Mouse (Mus musculus): ENCODE measurements around the gene Bmper. TPM values are rescaled to one million over a fixed set of nuclear protein-coding genes. Genes with fewer than 3 reads are reported as not detected.

Bmper gene
- polyA plus RNA-seq, 1 experiment from 2014 or later = 7.5 TPM

DNA sequence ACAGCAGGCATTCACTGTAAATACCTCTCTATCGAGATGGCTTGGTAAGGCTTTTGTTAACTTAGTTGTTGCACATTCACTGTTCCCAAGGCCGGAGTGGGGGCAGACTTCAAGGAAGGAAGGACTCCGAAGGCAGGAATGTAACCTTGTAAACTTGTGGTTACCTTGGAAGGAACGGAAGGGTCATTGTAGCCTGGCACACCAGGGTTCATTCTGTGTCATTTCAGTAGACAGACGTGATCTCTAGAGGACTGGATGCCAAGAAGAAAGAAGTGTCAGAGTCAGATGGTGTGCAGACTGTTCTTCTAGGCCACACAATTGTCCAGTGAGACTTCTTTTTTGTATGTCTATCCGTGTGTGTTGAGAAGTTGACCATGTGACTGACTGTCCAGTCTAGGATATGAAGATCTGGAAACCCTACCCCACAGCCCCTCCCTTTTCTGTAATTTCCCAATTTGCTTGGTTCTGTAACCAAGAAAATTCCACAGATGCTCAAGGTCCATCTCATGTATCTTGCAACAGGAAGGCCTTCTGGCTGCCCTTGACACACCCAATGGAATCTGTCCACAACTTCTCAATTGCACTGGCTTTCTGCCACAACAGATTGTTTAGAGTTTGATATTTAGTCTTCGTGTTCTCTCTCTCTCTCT is 242.2 kb downstream of the Bmper start:
- no peaks in the 10 kb centered on the region for H3K9me3 ChIP-seq
- H3K9ac ChIP-seq = no peak overlapping the region
- no peaks in the 10 kb centered on the region for H3K36me3 ChIP-seq
- H3K27me3 ChIP-seq = no peaks in the 10 kb centered on the region
- H3K4me2 ChIP-seq = no peak overlapping the region
- WGBS = 83% methylated on average over 7 of the region's 7 CpGs
- H3K4me1 ChIP-seq (replicated peaks) = no peaks in the 10 kb centered on the region; the same call in 1 of the 2 replicates
- no peak overlapping the region for H3K4me3 ChIP-seq
- no peak overlapping the region for H3K27ac ChIP-seq (replicated peaks)
- ATAC-seq (ENCODE audit: low read depth) = no peak

DNA sequence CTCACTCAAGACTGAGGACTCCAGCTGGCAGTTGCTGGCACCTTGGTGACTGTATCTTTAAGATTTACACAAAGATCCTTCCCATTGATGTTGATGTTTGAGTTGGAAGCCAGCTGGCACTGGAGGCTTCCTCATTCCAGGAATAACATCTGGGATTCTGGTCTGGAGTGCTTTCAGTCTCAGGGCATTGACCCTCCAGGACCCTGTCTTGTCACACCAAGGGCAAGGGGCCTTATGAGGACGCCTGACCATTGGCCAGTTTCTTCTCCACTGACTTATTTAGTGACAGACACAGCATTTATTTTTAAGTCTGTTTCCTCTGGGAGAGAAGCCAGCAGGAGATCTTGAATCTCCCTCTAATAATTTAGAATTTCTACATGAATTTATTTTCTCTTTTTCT is 247.0 kb downstream of the Bmper start:
- Histone ChIP-seq H3K4me2 (no peak overlapping the region), H3K4me1 (replicated peaks) (no peaks in the 10 kb centered on the region), H3K27ac (replicated peaks) (no peak overlapping the region), H3K4me3 (no peak overlapping the region), H3K9ac (no peak overlapping the region), H3K36me3 (no peaks in the 10 kb centered on the region), H3K27me3 (no peaks in the 10 kb centered on the region), H3K9me3 (no peaks in the 10 kb centered on the region)
- no peak for ATAC-seq (ENCODE audit: low read depth)
- 77% methylated on average over 1 of the region's 1 CpGs for WGBS

DNA sequence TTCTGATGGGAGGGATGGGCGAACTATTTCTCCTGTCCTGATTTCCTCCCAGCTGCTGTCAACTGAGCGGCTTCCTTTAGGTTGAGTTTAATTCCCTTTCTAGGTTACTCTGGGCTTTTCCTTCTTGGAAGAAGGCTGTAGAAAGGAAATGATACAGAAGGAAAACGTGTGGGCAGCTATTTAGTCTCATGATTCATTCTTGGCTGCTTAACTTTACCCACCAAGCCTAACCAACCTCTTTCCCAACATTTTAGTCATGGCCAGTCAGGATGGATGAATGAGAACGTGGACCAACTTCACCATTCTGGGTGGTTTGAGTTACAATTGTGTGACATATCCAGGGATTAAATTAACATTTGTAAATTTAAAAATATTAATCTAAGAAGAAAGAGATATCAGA is 263.0 kb downstream of the Bmper start:
- ATAC-seq (ENCODE audit: low read depth) = no peak
- H3K9ac ChIP-seq = no peak overlapping the region

DNA sequence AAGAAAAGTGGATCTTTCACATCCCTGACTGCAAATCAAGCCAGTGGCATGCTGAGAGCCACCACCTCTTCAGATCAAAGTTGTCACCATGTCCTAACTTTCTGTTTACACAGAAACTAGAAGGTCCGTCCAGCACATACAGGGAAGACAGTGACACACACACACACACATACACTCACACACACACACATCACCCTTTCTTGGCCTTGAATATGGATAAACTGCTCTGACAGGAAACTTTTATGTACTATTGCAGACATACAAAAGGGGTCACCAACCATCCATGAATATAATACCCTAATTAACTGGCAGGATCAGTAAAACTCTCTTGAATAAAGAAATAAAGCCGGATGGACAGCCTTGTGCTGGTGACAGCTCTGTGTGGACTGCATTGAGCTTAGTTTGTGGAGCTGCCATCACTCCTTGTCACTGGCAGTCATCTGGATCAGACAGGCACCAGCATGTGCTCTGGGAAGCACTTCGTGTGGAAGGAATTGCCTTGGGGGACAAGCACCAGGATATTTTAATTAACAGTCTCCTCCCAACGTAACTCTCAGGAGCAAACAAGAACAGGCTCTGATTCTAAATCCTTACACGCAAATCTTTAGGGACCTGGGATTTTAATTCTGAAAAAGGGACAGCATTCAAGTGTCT is 264.0 kb downstream of the Bmper start:
- Histone ChIP-seq H3K4me1 (replicated peaks) (peaks cover 5% of the 10 kb centered on the region), H3K36me3 (no peaks in the 10 kb centered on the region), H3K9me3 (no peaks in the 10 kb centered on the region), H3K4me2 (no peak overlapping the region), H3K9ac (no peak overlapping the region), H3K27ac (replicated peaks) (no peak overlapping the region), H3K4me3 (no peak overlapping the region), H3K27me3 (no peaks in the 10 kb centered on the region)
- 41% methylated on average over 5 of the region's 5 CpGs for WGBS
- no peak for ATAC-seq (ENCODE audit: low read depth)

More for the DNA sequence above, 263.0 kb downstream of the Bmper start:
- peaks cover 5% of the 10 kb centered on the region for H3K4me1 ChIP-seq (replicated peaks)
- H3K9me3 ChIP-seq = no peaks in the 10 kb centered on the region
- H3K27ac ChIP-seq (replicated peaks) = no peak overlapping the region
- H3K27me3 ChIP-seq = no peaks in the 10 kb centered on the region
- WGBS = 82% methylated on average over 4 of the region's 4 CpGs
- H3K36me3 ChIP-seq = no peaks in the 10 kb centered on the region
- H3K4me3 ChIP-seq = no peak overlapping the region
- no peak overlapping the region for H3K4me2 ChIP-seq

DNA sequence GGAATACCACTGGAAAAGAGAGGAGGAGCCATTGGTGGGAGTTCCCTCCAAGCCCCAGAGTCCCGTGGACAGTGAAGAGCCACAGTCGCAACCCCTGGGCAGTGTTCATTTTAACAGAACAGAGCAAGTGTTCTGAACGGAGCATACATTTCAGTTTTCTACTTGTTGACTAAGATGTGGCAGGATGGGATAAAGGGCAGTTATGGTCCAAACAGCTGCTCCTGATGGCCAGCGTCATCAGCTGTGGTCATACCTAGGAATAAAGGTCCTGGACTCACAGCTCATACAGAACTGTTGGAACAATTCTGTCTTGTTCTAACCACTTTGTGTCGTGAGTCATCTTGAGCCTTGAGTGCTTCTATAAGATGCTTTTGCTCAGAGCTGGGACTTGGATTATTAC is 265.4 kb downstream of the Bmper start:
- no peak overlapping the region for H3K4me2 ChIP-seq
- H3K4me1 ChIP-seq (replicated peaks) = peaks cover 5% of the 10 kb centered on the region
- H3K9me3 ChIP-seq = no peaks in the 10 kb centered on the region
- H3K27me3 ChIP-seq = no peaks in the 10 kb centered on the region
- no peak overlapping the region for H3K9ac ChIP-seq
- no peak overlapping the region for H3K27ac ChIP-seq (replicated peaks)
- 90% methylated on average over 5 of the region's 5 CpGs for WGBS
- ATAC-seq (ENCODE audit: low read depth) = no peak
- no peak overlapping the region for H3K4me3 ChIP-seq
- no peaks in the 10 kb centered on the region for H3K36me3 ChIP-seq

DNA sequence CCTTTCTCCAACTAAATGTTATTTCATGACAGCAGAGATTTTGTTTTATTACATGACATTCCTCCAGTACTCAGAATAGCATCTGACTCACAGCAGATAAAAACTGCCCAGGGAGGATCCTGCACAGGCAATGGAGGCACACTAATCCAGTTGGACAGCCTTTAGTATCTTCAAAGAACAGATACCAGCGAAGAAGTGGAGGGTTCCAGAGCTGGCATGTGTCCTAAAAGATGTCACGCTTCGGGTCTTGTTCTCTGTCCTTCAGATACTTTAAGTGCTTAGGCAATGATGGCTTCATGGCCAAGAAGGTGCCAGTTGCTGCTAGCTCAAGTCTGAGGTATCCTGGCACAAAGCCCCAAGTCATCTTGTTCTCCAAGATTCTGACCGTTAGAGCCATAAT is 272.5 kb downstream of the Bmper start:
- 93% methylated on average over 4 of the region's 4 CpGs for WGBS
- H3K27me3 ChIP-seq = no peaks in the 10 kb centered on the region
- H3K36me3 ChIP-seq = no peaks in the 10 kb centered on the region
- no peak for ATAC-seq (ENCODE audit: low read depth)
- no peak overlapping the region for H3K4me3 ChIP-seq
- H3K27ac ChIP-seq (replicated peaks) = no peak overlapping the region
- H3K4me2 ChIP-seq = no peak overlapping the region
- no peaks in the 10 kb centered on the region for H3K4me1 ChIP-seq (replicated peaks)
- H3K9me3 ChIP-seq = no peaks in the 10 kb centered on the region
- no peak overlapping the region for H3K9ac ChIP-seq

DNA sequence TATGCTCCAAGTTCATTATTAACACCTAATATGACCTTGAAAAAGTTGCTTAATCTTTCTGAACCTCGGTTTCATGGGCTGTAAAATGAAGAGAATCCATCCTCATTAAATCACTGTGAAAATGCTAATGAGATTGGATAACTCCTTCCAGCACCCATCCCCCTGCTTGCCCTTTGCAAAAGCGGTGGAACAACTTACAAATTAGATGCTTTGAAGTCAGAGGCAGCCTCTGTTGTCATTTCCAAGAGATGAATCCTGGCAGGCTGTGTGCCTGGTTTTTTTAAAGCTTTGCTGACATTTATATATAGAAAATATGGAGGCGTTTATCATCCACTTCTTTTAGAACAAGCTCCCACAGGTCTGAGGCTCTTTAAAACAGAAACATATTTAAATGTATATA is 274.8 kb downstream of the Bmper start:
- Histone ChIP-seq H3K9ac (no peak overlapping the region), H3K36me3 (no peaks in the 10 kb centered on the region), H3K27me3 (no peaks in the 10 kb centered on the region), H3K4me1 (replicated peaks) (no peaks in the 10 kb centered on the region), H3K27ac (replicated peaks) (no peak overlapping the region), H3K4me2 (no peak overlapping the region), H3K4me3 (no peak overlapping the region), H3K9me3 (peaks cover 5% of the 10 kb centered on the region; the same call in 1 of the 2 replicates)
- 22% methylated on average over 3 of the region's 3 CpGs for WGBS
- no peak for ATAC-seq (ENCODE audit: low read depth)

DNA sequence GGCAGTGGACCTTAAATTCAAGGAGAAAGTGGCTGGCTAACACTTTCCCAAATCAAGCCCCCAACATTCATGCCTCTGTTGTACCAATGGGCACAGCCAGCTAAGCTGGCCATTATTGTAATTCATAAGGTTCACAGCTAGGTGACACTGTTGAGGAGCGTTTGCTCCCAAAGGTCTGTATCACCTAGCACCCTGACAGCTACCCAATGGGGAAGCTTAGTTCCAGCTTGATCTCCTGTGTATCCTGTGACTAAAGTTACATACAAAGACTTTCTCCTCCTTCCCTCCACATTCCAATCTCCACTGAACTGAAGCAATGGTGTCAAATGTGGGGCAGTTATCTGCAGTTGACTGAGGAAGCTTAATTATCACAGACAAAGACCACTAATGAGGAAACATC is 311.0 kb downstream of the Bmper start:
- Histone ChIP-seq H3K27ac (replicated peaks) (no peak overlapping the region), H3K4me3 (no peak overlapping the region), H3K27me3 (no peaks in the 10 kb centered on the region), H3K9ac (no peak overlapping the region), H3K4me2 (no peak overlapping the region), H3K4me1 (replicated peaks) (no peaks in the 10 kb centered on the region), H3K9me3 (no peaks in the 10 kb centered on the region), H3K36me3 (no peaks in the 10 kb centered on the region)
- ATAC-seq (ENCODE audit: low read depth) = no peak
- 43% methylated on average over 1 of the region's 1 CpGs for WGBS

Data from neural tube, embryonic 13.5 days (tissue).